16 mouse cellular contexts compared by ENCODE assay signal in the genomic region with DNA sequence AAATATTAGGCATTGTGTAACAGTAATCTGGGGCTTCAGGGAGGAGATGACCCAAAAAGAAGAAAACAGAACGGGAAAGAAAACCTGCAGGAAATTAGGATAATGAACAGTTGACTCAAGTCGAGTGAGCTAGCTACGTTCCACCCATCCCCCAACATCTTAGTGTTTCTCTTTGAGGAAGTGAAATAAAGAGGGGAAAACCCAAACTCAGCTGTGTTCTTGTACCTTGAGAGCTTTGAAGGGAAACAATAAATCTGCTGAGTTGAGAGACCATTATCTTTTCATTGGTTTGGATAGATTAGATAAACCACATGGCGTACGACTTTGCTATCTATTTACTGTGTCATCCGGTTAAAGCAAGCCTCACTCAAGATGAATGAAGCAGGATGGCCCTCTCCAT.
DNase-seq lines count a peak whose midpoint lies in the region; ATAC-seq and TF ChIP-seq lines count a peak whose summit lies in the region.
"Had no signal": no experiment of that assay in that cellular context is flagged by ENCODE, and none has a peak within 500 bp of the region (broad histone marks: within the 10 kb centered on the region; RNA-seq: fewer than 3 reads in every experiment).

No protein-coding gene starts in this region.

- no peak for TF ChIP-seq POLR2A in liver, adult 2 months (IDR thresholded peaks at IDR 0.05; ENCODE audit: extremely low read depth, insufficient read depth, low read length)

- H3K27ac ChIP-seq in liver, adult 2 months (replicated peaks; ENCODE audit: insufficient read depth, low read depth, low read length): no peak overlapping the region
- H3K27ac ChIP-seq: heart, embryonic 10.5 days; kidney, embryonic 15.5 days; liver, embryonic 13.5 days; midbrain, embryonic 13.5 days had no signal

- no peak overlapping the region for H3K9ac ChIP-seq in liver, adult 2 months (ENCODE audit: low read depth, low read length)
- H3K9ac ChIP-seq: kidney, embryonic 15.5 days; liver, embryonic 13.5 days; midbrain, embryonic 13.5 days had no signal

- no peak for TF ChIP-seq CTCF in liver, adult 2 months (IDR thresholded peaks at IDR 0.05; ENCODE audit: low read depth, low read length)

- peak; percentile 78 to 90 for ATAC-seq in hematopoietic stem cell, adult 5-6 weeks (replicated peaks in 1 of 2; ENCODE audit: insufficient read depth in 1 of 2, low FRiP score in 2 of 2, low TSS enrichment in 1 of 2, low read depth in 1 of 2, poor library complexity in 2 of 2, severe bottlenecking in 2 of 2)
- ATAC-seq: midbrain, embryonic 13.5 days had no signal

- 39% methylated on average over 6 of the region's 6 CpGs for WGBS in liver, adult 2 months

- no peaks in the 10 kb centered on the region for H3K4me1 ChIP-seq in liver, adult 2 months (ENCODE audit: control insufficient read depth, insufficient read depth, low read length)
- H3K4me1 ChIP-seq: kidney, embryonic 15.5 days; liver, embryonic 13.5 days; midbrain, embryonic 13.5 days had no signal

- no peak overlapping the region for H3K4me3 ChIP-seq in liver, adult 2 months (ENCODE audit: insufficient read depth, low read depth, low read length)
- H3K4me3 ChIP-seq: heart, embryonic 10.5 days; kidney, embryonic 15.5 days; liver, embryonic 13.5 days; midbrain, embryonic 13.5 days had no signal

- no peaks in the 10 kb centered on the region for H3K79me2 ChIP-seq in liver, adult 2 months (ENCODE audit: control insufficient read depth, insufficient read depth, low read length)

- no peaks in the 10 kb centered on the region for H3K36me3 ChIP-seq in liver, adult 2 months (ENCODE audit: control insufficient read depth, insufficient read depth, low read length)
- H3K36me3 ChIP-seq: G1E; heart, embryonic 10.5 days; kidney, embryonic 15.5 days; liver, embryonic 13.5 days; midbrain, embryonic 13.5 days had no signal

- peaks cover 2% of the 10 kb centered on the region; the same call in 1 of the 2 replicates for H3K27me3 ChIP-seq in liver, adult 2 months (ENCODE audit: control insufficient read depth, insufficient read depth, low read length)
- H3K27me3 ChIP-seq: kidney, embryonic 15.5 days; liver, embryonic 13.5 days; midbrain, embryonic 13.5 days had no signal

- peak; percentile 32 for DNase-seq in liver, adult 2 months (ENCODE audit: extremely low read depth, low read depth, low spot score)
- DNase-seq in liver (no peak), A20 (ENCODE audit: low read depth, low spot score) (peak; percentile 26), MN1 (ENCODE audit: low spot score) (no peak)
- peak; percentile 82 for DNase-seq in CD4-positive, CD25-positive, alpha-beta regulatory T cell, adult 2 months (ENCODE audit: low read depth, low spot score)
- no peak for DNase-seq in ovary, adult 18-20 months (ENCODE audit: low spot score)
- no peak for DNase-seq in Muller cell, postnatal 12 days (ENCODE audit: inconsistent ontology term)
- DNase-seq: heart, postnatal 4 days; layer of hippocampus, postnatal 36 days; liver, embryonic 13.5 days; right cerebral cortex, postnatal 14 days had no signal

Comparison
In these comparisons a context has a peak if more than half of its experiments do, and no peak if none do; other contexts are left out.
1. DNase-seq: peak in liver, adult 2 months (single experiment), A20 (single experiment) and CD4-positive, CD25-positive, alpha-beta regulatory T cell, adult 2 months (single experiment); none in liver (single experiment), ovary, adult 18-20 months (single experiment), MN1 (single experiment) and Muller cell, postnatal 12 days (single experiment).